In genomic region chr7:118956616-118957246, GRCm38 (mm10) we compare ENCODE assay signal across 20 mouse cellular contexts. TPM values are rescaled to one million over a fixed set of nuclear protein-coding genes. Genes with fewer than 3 reads are reported as not detected.
DNase-seq lines count a peak whose midpoint lies in the region; ATAC-seq and TF ChIP-seq lines count a peak whose summit lies in the region.
"Had no signal": no experiment of that assay in that cellular context is flagged by ENCODE, and none has a peak within 500 bp of the region (broad histone marks: within the 10 kb centered on the region; RNA-seq: fewer than 3 reads in every experiment).

No protein-coding gene starts in this region.

- 57% methylated on average over 4 of the region's 4 CpGs for WGBS in heart, embryonic 11.5 days (ENCODE audit: insufficient replicate concordance)
- 43% methylated on average over 4 of the region's 4 CpGs for WGBS in heart, embryonic 15.5 days
- 59% methylated on average over 4 of the region's 4 CpGs for WGBS in heart, adult 2 months

- H3K4me2 ChIP-seq in heart, embryonic 11.5 days: no peak overlapping the region
- H3K4me2 ChIP-seq in heart, embryonic 15.5 days: no peak overlapping the region
- H3K4me2 ChIP-seq: forebrain, embryonic 15.5 days; hindbrain, embryonic 12.5 days had no signal

- TF ChIP-seq POLR2A in heart, adult 2 months (IDR thresholded peaks at IDR 0.05; ENCODE audit: insufficient read depth, low read depth, low read length): no peak

- no peaks in the 10 kb centered on the region for H3K27me3 ChIP-seq in heart, embryonic 11.5 days (ENCODE audit: control insufficient read depth, insufficient read depth, low read length)
- no peaks in the 10 kb centered on the region for H3K27me3 ChIP-seq in heart, embryonic 15.5 days
- no peaks in the 10 kb centered on the region for H3K27me3 ChIP-seq in heart, adult 2 months (ENCODE audit: control insufficient read depth, insufficient read depth, low read length)
- H3K27me3 ChIP-seq: forebrain, embryonic 15.5 days; hindbrain, embryonic 12.5 days had no signal

- no peak for TF ChIP-seq CTCF in heart, adult 2 months (IDR thresholded peaks at IDR 0.05)

- intact Hi-C loops in heart, postnatal 25 days (cut with DNase I): no loop called here
- intact Hi-C loops in heart, adult 2 months (cut with DNase I): no loop called here

- 0 out of 2 replicates have a peak overlapping the region, but pooled peaks have one; percentile 17 for H3K27ac ChIP-seq in heart, embryonic 11.5 days (ENCODE audit: low read depth, low read length)
- peak overlapping the region; percentile 73 for H3K27ac ChIP-seq in heart, embryonic 15.5 days
- H3K27ac ChIP-seq in heart, adult 2 months: no peak overlapping the region
- H3K27ac ChIP-seq: forebrain, embryonic 15.5 days; hindbrain, embryonic 12.5 days; hindbrain, postnatal 0 days; kidney, postnatal 0 days had no signal

- H3K9me3 ChIP-seq in heart, embryonic 11.5 days (replicated peaks; ENCODE audit: control insufficient read depth, low read length): no peaks in the 10 kb centered on the region
- H3K9me3 ChIP-seq in heart, embryonic 15.5 days (replicated peaks): no peaks in the 10 kb centered on the region
- H3K9me3 ChIP-seq: forebrain, embryonic 15.5 days; hindbrain, embryonic 12.5 days had no signal

- no peak overlapping the region for H3K4me3 ChIP-seq in heart, embryonic 11.5 days (ENCODE audit: low read depth, low read length)
- H3K4me3 ChIP-seq in heart, embryonic 15.5 days: no peak overlapping the region
- no peak overlapping the region for H3K4me3 ChIP-seq in heart, adult 2 months
- H3K4me3 ChIP-seq: forebrain, embryonic 15.5 days; hindbrain, embryonic 12.5 days had no signal

- DNase-seq in heart, postnatal 25 days (ENCODE audit: low spot score): no peak
- no peak for DNase-seq in heart, adult 2 months
- DNase-seq in 3T3-L1 (ENCODE audit: low read depth, low spot score) (peak; percentile 31), NIH3T3 (ENCODE audit: low read depth) (peak; percentile 50)
- no peak for DNase-seq in cerebellum, adult 11 months
- DNase-seq: adrenal gland, postnatal 10 days; cerebellum, adult 18-20 months; cerebellum, adult 9-11 months; cerebellum, postnatal 36 days; gastrocnemius, postnatal 10 days; heart, postnatal 4 days; kidney, adult 11 months; kidney, adult 9 months had no signal

- H3K36me3 ChIP-seq in heart, embryonic 11.5 days (ENCODE audit: control insufficient read depth, insufficient read depth, low read length): no peaks in the 10 kb centered on the region
- H3K36me3 ChIP-seq in heart, embryonic 15.5 days: no peaks in the 10 kb centered on the region
- H3K36me3 ChIP-seq in heart, adult 2 months (ENCODE audit: control insufficient read depth, insufficient read depth, low read length): no peaks in the 10 kb centered on the region
- H3K36me3 ChIP-seq: forebrain, embryonic 15.5 days; hindbrain, embryonic 12.5 days had no signal

- 0 out of 2 replicates have a peak, but pooled peaks cover 3% of the 10 kb centered on the region for H3K4me1 ChIP-seq in heart, embryonic 11.5 days (ENCODE audit: control insufficient read depth, insufficient read depth, low read length)
- peaks cover 35% of the 10 kb centered on the region for H3K4me1 ChIP-seq in heart, embryonic 15.5 days (replicated peaks)
- no peaks in the 10 kb centered on the region for H3K4me1 ChIP-seq in heart, adult 2 months (ENCODE audit: control insufficient read depth, insufficient read depth, low read length)
- H3K4me1 ChIP-seq: forebrain, embryonic 15.5 days; hindbrain, embryonic 12.5 days had no signal

- ATAC-seq in heart, embryonic 11.5 days (replicated peaks; ENCODE audit: insufficient number of reproducible peaks, low FRiP score, low TSS enrichment): no peak
- ATAC-seq in heart, embryonic 15.5 days (replicated peaks; ENCODE audit: insufficient number of reproducible peaks, insufficient read depth, low FRiP score, low read depth): peak; percentile 53; the same call in 1 of the 2 replicates
- no peak for ATAC-seq in erythroblast, adult 5-6 weeks (replicated peaks; ENCODE audit: low FRiP score, poor library complexity, severe bottlenecking)
- ATAC-seq: forebrain, embryonic 15.5 days; hindbrain, postnatal 0 days had no signal

- TF ChIP-seq EP300 in heart, adult 2 months (IDR thresholded peaks at IDR 0.05; ENCODE audit: insufficient read depth, low read depth, low read length): no peak

- H3K9ac ChIP-seq in heart, embryonic 11.5 days (ENCODE audit: low read depth, low read length): no peak overlapping the region
- H3K9ac ChIP-seq in heart, embryonic 15.5 days: no peak overlapping the region
- H3K9ac ChIP-seq in heart, adult 2 months (ENCODE audit: low read depth, low read length): no peak overlapping the region
- H3K9ac ChIP-seq: forebrain, embryonic 15.5 days; hindbrain, embryonic 12.5 days had no signal

- no peaks in the 10 kb centered on the region for H3K79me2 ChIP-seq in heart, adult 2 months (replicated peaks; ENCODE audit: control insufficient read depth, insufficient read depth, low read length)

RNA-seq across cellular contexts. Expression of gene Gprc5b, which starts 38.3 kb away (rescaled TPM):
- polyA plus RNA-seq in heart, embryonic 11.5 days (2014; fragmentation: Nextera tagmentation; extraction: Ambion mirVana): 4.1 and 5.7 TPM in 2 replicates
- 10 to 100 TPM; 13.9 to 15.7 TPM for total RNA-seq in heart, postnatal 25 days (2021)
- 4.9 and 6.0 TPM in 2 replicates for polyA plus RNA-seq in heart, embryonic 15.5 days (2015; fragmentation: Nextera tagmentation; extraction: Ambion mirVana)
- 10 to 100 TPM; 11.3 to 11.6 TPM for total RNA-seq in heart, adult 2 months (2021)
- polyA plus RNA-seq in heart, adult 2 months (2012; rRNA removed): 20.4 and 24.0 TPM in 2 replicates
- not detected in 2 replicates for total RNA-seq in erythroblast, adult 5-6 weeks (2015; ENCODE audit: low replicate concordance)
- total RNA-seq in erythroblast, adult 5-6 weeks (2017; ENCODE audit: low replicate concordance): not detected in 2 replicates

Comparison
In these comparisons a context has a peak if more than half of its experiments do, and no peak if none do; other contexts are left out.
1. DNase-seq: peak in 3T3-L1 (single experiment) and NIH3T3 (single experiment); none in heart, postnatal 25 days (single experiment), heart, adult 2 months (0 of 2) and cerebellum, adult 11 months (single experiment).
2. RNA of gene Gprc5b, which starts 38.3 kb away (total RNA-seq): 13.9 to 15.7 TPM in heart, postnatal 25 days and 11.3 to 11.6 TPM in heart, adult 2 months; not detected in erythroblast, adult 5-6 weeks; every median in the first group is over 10 times any median in the second.